Mouse (Mus musculus): Measurements from ENCODE around the gene Ppie. TPM values are rescaled to one million over a fixed set of nuclear protein-coding genes. Genes with fewer than 3 reads are reported as not detected.
A peak's percentile ranks its signal among the peaks of the same experiment; 100 is the strongest.
"Not testable (repeated sequence)": the region's sequence is repeated elsewhere in the genome, so short reads cannot be mapped to it uniquely, and the experiment has no call there.

The Ppie gene
- polyA plus RNA-seq (2015; fragmentation: Nextera tagmentation; extraction: Ambion mirVana), result 107 and 109 TPM in 2 replicates

GRCm38 (mm10) chr4:123139513-123140154 is at the start of gene Ppie:
Gene Ppie (minus strand): TSS chr4:123139951.
- H3K27ac ChIP-seq, result peak within 1 kb of the TSS; percentile 90
- no peaks in the 10 kb centered on the region for H3K9me3 ChIP-seq
- H3K4me1 ChIP-seq, result peaks cover 19% of the 10 kb centered on the region
- ATAC-seq (ENCODE audit: borderline replicate concordance, extremely low read depth, low FRiP score, low TSS enrichment), result peak; percentile 98
- H3K4me3 ChIP-seq, result peak within 1 kb of the TSS; percentile 63
- peaks cover 22% of the 10 kb centered on the region for H3K36me3 ChIP-seq
- H3K4me2 ChIP-seq, result peak within 1 kb of the TSS; percentile 67
- under 1% methylated on average over 34 of the region's 34 CpGs for WGBS
- peak within 1 kb of the TSS; percentile 61 for H3K9ac ChIP-seq
- H3K27me3 ChIP-seq, result no peaks in the 10 kb centered on the region

GRCm38 (mm10) chr4:123184816-123185215 is 45.1 kb upstream of the Ppie start:
- Histone ChIP-seq H3K36me3 (no peaks in the 10 kb centered on the region), H3K9me3 (no peaks in the 10 kb centered on the region), H3K27ac (no peak overlapping the region), H3K9ac (no peak overlapping the region), H3K4me3 (no peak overlapping the region), H3K4me2 (no peak overlapping the region), H3K4me1 (peaks cover 19% of the 10 kb centered on the region), H3K27me3 (peaks cover 64% of the 10 kb centered on the region)
- WGBS, result 53% methylated on average over 3 of the region's 3 CpGs
- ATAC-seq (ENCODE audit: borderline replicate concordance, extremely low read depth, low FRiP score, low TSS enrichment), result no peak

- Histone ChIP-seq H3K36me3 (no peaks in the 10 kb centered on the region), H3K4me3 (peak overlapping the region; percentile 41)
- WGBS, result 11% methylated on average over 44 of the region's 44 CpGs
These were observed 43.7 kb upstream of the Ppie start for GRCm38 (mm10) chr4:123183239-123184056.

GRCm38 (mm10) chr4:123182328-123183238 is 42.8 kb upstream of the Ppie start, which contains the start of gene Hpcal4:
Gene Hpcal4 (plus strand): TSS chr4:123183227.
- peak; percentile 44; the same call in 1 of the 2 replicates for ATAC-seq (ENCODE audit: borderline replicate concordance, extremely low read depth, low FRiP score, low TSS enrichment)
- Histone ChIP-seq H3K9me3 (no peaks in the 10 kb centered on the region), H3K27ac (no peak within 1 kb of the TSS), H3K4me3 (peak within 1 kb of the TSS; percentile 41), H3K36me3 (no peaks in the 10 kb centered on the region), H3K4me1 (peaks cover 19% of the 10 kb centered on the region), H3K4me2 (peak within 1 kb of the TSS; percentile 72), H3K27me3 (peaks cover 77% of the 10 kb centered on the region), H3K9ac (no peak within 1 kb of the TSS; the same call in 1 of the 2 replicates)
- under 1% methylated on average over 44 of the region's 44 CpGs for WGBS

More at GRCm38 (mm10) chr4:123183239-123184056, 43.7 kb upstream of the Ppie start:
- H3K9me3 ChIP-seq, result no peaks in the 10 kb centered on the region
- no peak overlapping the region for H3K9ac ChIP-seq
- H3K27me3 ChIP-seq, result peaks cover 77% of the 10 kb centered on the region
- H3K4me2 ChIP-seq, result peak overlapping the region; percentile 72
- peak; percentile 83 for ATAC-seq (ENCODE audit: borderline replicate concordance, extremely low read depth, low FRiP score, low TSS enrichment)
- H3K4me1 ChIP-seq, result peaks cover 19% of the 10 kb centered on the region
- H3K27ac ChIP-seq, result no peak overlapping the region

- no peak overlapping the region for H3K27ac ChIP-seq
- H3K4me1 ChIP-seq, result no peaks in the 10 kb centered on the region
- H3K9me3 ChIP-seq, result no peaks in the 10 kb centered on the region
- peaks cover 25% of the 10 kb centered on the region; the same call in 1 of the 2 replicates for H3K27me3 ChIP-seq
- no peak for ATAC-seq (ENCODE audit: borderline replicate concordance, extremely low read depth, low FRiP score, low TSS enrichment)
- H3K4me3 ChIP-seq, result no peak overlapping the region
- H3K9ac ChIP-seq, result no peak overlapping the region
- H3K36me3 ChIP-seq, result no peaks in the 10 kb centered on the region
- no peak overlapping the region for H3K4me2 ChIP-seq
These were observed 32.1 kb upstream of the Ppie start for GRCm38 (mm10) chr4:123171811-123172210.

GRCm38 (mm10) chr4:123164157-123164556 is 24.4 kb upstream of the Ppie start:
- Histone ChIP-seq H3K36me3 (no peaks in the 10 kb centered on the region), H3K27ac (no peak overlapping the region), H3K27me3 (peaks cover 31% of the 10 kb centered on the region), H3K9ac (no peak overlapping the region), H3K4me1 (no peaks in the 10 kb centered on the region), H3K4me3 (no peak overlapping the region), H3K4me2 (no peak overlapping the region), H3K9me3 (no peaks in the 10 kb centered on the region)
- ATAC-seq (ENCODE audit: borderline replicate concordance, extremely low read depth, low FRiP score, low TSS enrichment), result no peak
- 61% methylated on average over 15 of the region's 15 CpGs for WGBS

- Histone ChIP-seq H3K27ac (no peak overlapping the region), H3K4me1 (no peaks in the 10 kb centered on the region), H3K4me3 (no peak overlapping the region), H3K27me3 (peaks cover 31% of the 10 kb centered on the region), H3K9ac (no peak overlapping the region), H3K9me3 (no peaks in the 10 kb centered on the region), H3K4me2 (0 out of 2 replicates have a peak overlapping the region, but pooled peaks have one; percentile 20), H3K36me3 (no peaks in the 10 kb centered on the region)
- 10% methylated on average over 15 of the region's 15 CpGs for WGBS
- no peak for ATAC-seq (ENCODE audit: borderline replicate concordance, extremely low read depth, low FRiP score, low TSS enrichment)
These were observed 22.7 kb upstream of the Ppie start for GRCm38 (mm10) chr4:123162305-123162917.

- not testable (repeated sequence) for H3K27ac ChIP-seq; H3K4me2 ChIP-seq; H3K9me3 ChIP-seq; H3K36me3 ChIP-seq; H3K4me3 ChIP-seq; H3K9ac ChIP-seq; ATAC-seq (ENCODE audit: borderline replicate concordance, extremely low read depth, low FRiP score, low TSS enrichment); H3K4me1 ChIP-seq
- 69% methylated on average over 3 of the region's 3 CpGs for WGBS
- H3K27me3 ChIP-seq, result peaks cover 31% of the 10 kb centered on the region
These were observed 21.5 kb upstream of the Ppie start for GRCm38 (mm10) chr4:123161251-123161650.

GRCm38 (mm10) chr4:123160571-123160970 is 20.8 kb upstream of the Ppie start:
- ATAC-seq (ENCODE audit: borderline replicate concordance, extremely low read depth, low FRiP score, low TSS enrichment), result no peak
- Histone ChIP-seq H3K27ac (no peak overlapping the region), H3K36me3 (no peaks in the 10 kb centered on the region), H3K9me3 (no peaks in the 10 kb centered on the region), H3K27me3 (peaks cover 31% of the 10 kb centered on the region), H3K9ac (no peak overlapping the region), H3K4me1 (no peaks in the 10 kb centered on the region), H3K4me3 (no peak overlapping the region), H3K4me2 (no peak overlapping the region)
- WGBS, result 71% methylated on average over 6 of the region's 6 CpGs

GRCm38 (mm10) chr4:123155840-123156239 is 16.1 kb upstream of the Ppie start:
- no peaks in the 10 kb centered on the region for H3K36me3 ChIP-seq
- H3K4me3 ChIP-seq, result no peak overlapping the region
- H3K4me2 ChIP-seq, result no peak overlapping the region
- no peak overlapping the region for H3K9ac ChIP-seq
- ATAC-seq (ENCODE audit: borderline replicate concordance, extremely low read depth, low FRiP score, low TSS enrichment), result no peak
- H3K9me3 ChIP-seq, result no peaks in the 10 kb centered on the region
- no peaks in the 10 kb centered on the region; the same call in 1 of the 2 replicates for H3K27me3 ChIP-seq
- no peak overlapping the region for H3K27ac ChIP-seq
- H3K4me1 ChIP-seq, result no peaks in the 10 kb centered on the region

- H3K4me1 ChIP-seq, result no peaks in the 10 kb centered on the region
- H3K27me3 ChIP-seq, result no peaks in the 10 kb centered on the region; the same call in 1 of the 2 replicates
- no peaks in the 10 kb centered on the region for H3K36me3 ChIP-seq
- 65% methylated on average over 2 of the region's 2 CpGs for WGBS
- H3K27ac ChIP-seq, result no peak overlapping the region
- H3K4me2 ChIP-seq, result no peak overlapping the region
- no peak overlapping the region for H3K9ac ChIP-seq
- no peak overlapping the region for H3K4me3 ChIP-seq
- H3K9me3 ChIP-seq, result no peaks in the 10 kb centered on the region
- ATAC-seq (ENCODE audit: borderline replicate concordance, extremely low read depth, low FRiP score, low TSS enrichment), result no peak
These were observed 15.7 kb upstream of the Ppie start for GRCm38 (mm10) chr4:123155427-123155826.

Data from lung, embryonic 15.5 days (tissue).